Mouse (Mus musculus) spleen, adult 2 months (tissue): ENCODE measurements around the gene Ddx42. TPM values are rescaled to one million over a fixed set of nuclear protein-coding genes. Genes with fewer than 3 reads are reported as not detected.
A peak's percentile ranks its signal among the peaks of the same experiment; 100 is the strongest.
"Not testable (repeated sequence)": the region's sequence is repeated elsewhere in the genome, so short reads cannot be mapped to it uniquely, and the experiment has no call there.

Source experiments
- DNase-seq, 2 experiments: peaks; one replicate each; pipeline versions ENCODE4 v3.0.0 to v3.0.0-alpha.2; 2012 to 2021; ENCODE audit warnings: low spot score in 2 of 2, low read depth in 1 of 2
- H3K27ac ChIP-seq: fragments of 200-500 bp; 2 replicates; pipeline ENCODE4 v1.5.1; 2012; ENCODE audit warnings: low read length, inconsistent platforms; ENCODE audit not compliant: insufficient read depth
- H3K27me3 ChIP-seq: fragments of 200-500 bp; 2 replicates; pipeline ENCODE4 v1.6.1; 2012; ENCODE audit warnings: mild to moderate bottlenecking, moderate library complexity, low read length, inconsistent platforms; ENCODE audit not compliant: control insufficient read depth, insufficient read depth
- H3K36me3 ChIP-seq: fragments of 200-500 bp; 2 replicates; pipeline ENCODE4 v1.6.1; 2012; ENCODE audit warnings: mild to moderate bottlenecking, low read length, inconsistent platforms; ENCODE audit not compliant: control insufficient read depth, insufficient read depth
- H3K4me1 ChIP-seq: fragments of 200-500 bp; 2 replicates; pipeline ENCODE4 v1.6.1; 2011; ENCODE audit warnings: inconsistent platforms; ENCODE audit not compliant: control insufficient read depth, insufficient read depth, insufficient read length
- H3K4me3 ChIP-seq: fragments of 200-500 bp; 2 replicates; pipeline ENCODE4 v1.5.1; 2011; ENCODE audit warnings: mild to moderate bottlenecking, inconsistent platforms; ENCODE audit not compliant: insufficient read depth, insufficient read length; ENCODE audit errors: extremely low read depth
- CTCF ChIP-seq: fragments of 200-500 bp; IDR thresholded peaks from 2 replicates; pipeline ENCODE4 v1.5.1; 2011; ENCODE audit warnings: mild to moderate bottlenecking, inconsistent platforms; ENCODE audit not compliant: insufficient read depth, insufficient read length, insufficient replicate concordance; ENCODE audit errors: extremely low read depth
- POLR2A ChIP-seq: fragments of 200-500 bp; IDR thresholded peaks from 2 replicates; pipeline ENCODE4 v1.6.1; 2011; ENCODE audit warnings: low read depth, low read length, inconsistent platforms
- WGBS: fragments of 180-500 bp; shearing (Covaris S2); methylation state at CpG from one replicate; pipeline ENCODE4 v1.1.7; 2018; 5-methylcytosine and 5-hydroxymethylcytosine counted together
- polyA plus RNA-seq: library from polyadenylated mRNA; depleted of rRNA; stranded (reverse); fragments of >200 nt; gene quantifications from 2 replicates; pipeline ENCODE4 v1.2.3, GENCODE M21; 2012

The Ddx42 gene
- polyA plus RNA-seq, 1 experiment, result 7.4 TPM

DNA sequence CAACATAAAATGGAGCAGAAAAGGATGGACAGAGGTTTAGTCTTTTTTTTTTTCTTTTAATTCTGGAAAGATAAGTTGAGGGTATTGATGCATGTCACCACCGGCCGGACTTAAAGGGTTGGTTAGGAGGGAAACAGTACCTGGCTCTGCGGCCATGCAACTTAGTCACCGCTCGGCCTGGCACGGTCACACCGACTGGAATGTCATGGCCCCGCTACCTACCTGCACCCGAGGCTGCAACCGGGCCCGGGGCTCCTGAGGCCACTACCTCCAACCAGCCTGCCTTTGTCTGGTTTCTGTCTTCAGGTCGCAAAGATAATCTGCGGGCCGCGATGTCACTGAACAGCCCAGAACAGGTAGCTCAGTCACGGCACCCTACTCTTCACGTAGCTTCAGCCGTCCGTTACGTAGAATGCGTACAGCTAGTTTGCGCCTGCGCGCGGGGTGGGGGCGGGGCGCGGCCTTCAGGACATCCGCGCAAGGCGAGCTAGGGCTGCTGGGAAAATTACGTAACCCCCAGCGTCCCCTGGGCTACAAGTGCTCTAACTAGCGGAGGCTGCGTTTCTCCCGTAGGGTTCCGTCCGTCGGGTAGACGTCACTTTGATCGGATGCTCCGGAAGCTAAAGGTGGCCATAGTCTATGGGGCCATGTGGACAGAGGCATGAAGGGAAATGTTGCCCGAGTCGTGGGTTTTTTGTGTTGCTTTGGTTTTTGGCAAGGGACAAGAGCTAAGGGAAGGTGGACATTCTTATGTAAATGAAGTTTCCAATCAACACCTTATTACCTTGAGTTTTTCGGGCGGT is 598 bp upstream of the Ddx42 start, which contains the start of gene Ccdc47:
Gene Ccdc47 (minus strand): TSS at position 418 of the 803 bp plus-strand sequence.
- TF ChIP-seq CTCF (no peak), POLR2A (peak; percentile 33; the same call in 1 of the 2 replicates)
- WGBS, result under 1% methylated on average over 46 of the region's 46 CpGs
- H3K27ac ChIP-seq, result peak within 1 kb of the TSS; percentile 97
- peaks cover 7% of the 10 kb centered on the region for H3K36me3 ChIP-seq
- peak within 1 kb of the TSS; percentile 97 for H3K4me3 ChIP-seq
- DNase-seq, result peak; percentile 91 to 99
- no peaks in the 10 kb centered on the region for H3K27me3 ChIP-seq
- H3K4me1 ChIP-seq, result peaks cover 6% of the 10 kb centered on the region

DNA sequence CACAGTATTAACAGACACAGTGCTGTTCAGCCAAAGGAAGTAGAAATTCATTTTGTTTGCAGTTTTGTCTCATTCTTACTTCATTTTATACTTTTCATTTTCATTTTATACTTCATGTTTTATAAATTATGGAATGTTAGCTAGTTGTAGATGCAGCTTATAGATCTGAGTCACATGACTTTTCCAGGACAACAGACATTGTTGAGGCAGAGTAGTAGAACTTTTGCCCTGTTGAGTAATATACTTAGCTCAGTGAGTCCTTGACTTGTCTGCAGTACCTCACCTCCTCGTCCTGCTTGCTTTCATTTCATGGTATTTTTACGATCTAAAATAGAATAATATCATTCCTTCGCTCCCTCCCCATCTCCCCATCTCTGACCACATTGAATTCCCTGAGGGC is 3.9 kb downstream of the Ddx42 start:
- WGBS, result 87% methylated on average over 3 of the region's 3 CpGs
- H3K36me3 ChIP-seq, result peaks cover 10% of the 10 kb centered on the region
- TF ChIP-seq CTCF (no peak), POLR2A (no peak)
- no peak overlapping the region for H3K4me3 ChIP-seq
- H3K27ac ChIP-seq, result no peak overlapping the region
- DNase-seq, result no peak
- no peaks in the 10 kb centered on the region; the same call in none of the 2 replicates for H3K4me1 ChIP-seq
- H3K27me3 ChIP-seq, result no peaks in the 10 kb centered on the region

- not testable (repeated sequence) for H3K27me3 ChIP-seq, H3K27ac ChIP-seq, H3K4me3 ChIP-seq, DNase-seq, H3K4me1 ChIP-seq
- peaks cover 30% of the 10 kb centered on the region for H3K36me3 ChIP-seq
- 88% methylated on average over 8 of the region's 8 CpGs for WGBS
Measured at GRCm38 (mm10) chr11:106233978-106234377, 17.3 kb downstream of the Ddx42 start.

GRCm38 (mm10) chr11:106246834-106247233 is 30.1 kb downstream of the Ddx42 start:
- TF ChIP-seq POLR2A, result no peak
- Histone ChIP-seq H3K4me1 (no peaks in the 10 kb centered on the region), H3K27me3 (no peaks in the 10 kb centered on the region), H3K4me3 (no peak overlapping the region), H3K36me3 (peaks cover 72% of the 10 kb centered on the region), H3K27ac (no peak overlapping the region)
- no peak for DNase-seq
- 96% methylated on average over 1 of the region's 1 CpGs for WGBS

DNA sequence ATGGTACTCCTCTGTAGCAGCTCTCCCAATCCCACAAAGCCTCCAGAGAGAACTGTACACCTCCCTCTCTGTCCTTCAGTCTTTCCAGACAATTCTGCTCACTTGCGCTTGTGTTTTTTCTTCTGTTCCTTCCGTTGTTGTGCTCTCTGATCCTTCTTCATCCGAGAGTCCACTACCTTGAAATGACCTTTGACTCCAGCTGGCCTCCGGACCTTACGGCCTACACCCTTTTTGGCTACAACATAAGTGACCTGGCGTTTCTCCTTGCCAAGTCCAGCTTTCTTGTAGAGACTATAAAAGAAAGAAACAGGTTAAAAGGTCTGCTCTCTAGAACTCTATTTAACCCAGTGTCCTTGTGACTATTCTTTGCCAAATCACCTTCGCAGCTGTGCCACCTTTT is 32.6 kb downstream of the Ddx42 start:
- Histone ChIP-seq H3K4me1 (no peaks in the 10 kb centered on the region), H3K36me3 (peaks cover 66% of the 10 kb centered on the region), H3K27me3 (no peaks in the 10 kb centered on the region), H3K27ac (no peak overlapping the region), H3K4me3 (no peak overlapping the region)
- no peak for DNase-seq
- WGBS, result 94% methylated on average over 7 of the region's 7 CpGs
- TF ChIP-seq CTCF, result no peak
- TF ChIP-seq POLR2A, result no peak

- Histone ChIP-seq H3K27ac (no peak overlapping the region), H3K4me3 (no peak overlapping the region), H3K27me3 (no peaks in the 10 kb centered on the region), H3K4me1 (no peaks in the 10 kb centered on the region; the same call in 1 of the 2 replicates), H3K36me3 (peaks cover 27% of the 10 kb centered on the region)
- DNase-seq, result no peak
- TF ChIP-seq CTCF (no peak), POLR2A (no peak)
- WGBS, result 11% methylated on average over 2 of the region's 2 CpGs
Measured at GRCm38 (mm10) chr11:106254767-106255166, 38.0 kb downstream of the Ddx42 start.

GRCm38 (mm10) chr11:106255174-106255573 is 38.4 kb downstream of the Ddx42 start:
- TF ChIP-seq POLR2A (no peak), CTCF (no peak)
- H3K36me3 ChIP-seq, result peaks cover 23% of the 10 kb centered on the region
- no peak for DNase-seq
- no peaks in the 10 kb centered on the region; the same call in 1 of the 2 replicates for H3K4me1 ChIP-seq
- peak overlapping the region; percentile 78 for H3K4me3 ChIP-seq
- 3% methylated on average over 22 of the region's 22 CpGs for WGBS
- no peak overlapping the region for H3K27ac ChIP-seq
- H3K27me3 ChIP-seq, result no peaks in the 10 kb centered on the region
